Mouse (Mus musculus): Measurements from ENCODE around the gene Prkn. TPM values are rescaled to one million over a fixed set of nuclear protein-coding genes. Genes with fewer than 3 reads are reported as not detected.

Prkn gene
- polyA plus RNA-seq, 1 experiment = not detected

DNA sequence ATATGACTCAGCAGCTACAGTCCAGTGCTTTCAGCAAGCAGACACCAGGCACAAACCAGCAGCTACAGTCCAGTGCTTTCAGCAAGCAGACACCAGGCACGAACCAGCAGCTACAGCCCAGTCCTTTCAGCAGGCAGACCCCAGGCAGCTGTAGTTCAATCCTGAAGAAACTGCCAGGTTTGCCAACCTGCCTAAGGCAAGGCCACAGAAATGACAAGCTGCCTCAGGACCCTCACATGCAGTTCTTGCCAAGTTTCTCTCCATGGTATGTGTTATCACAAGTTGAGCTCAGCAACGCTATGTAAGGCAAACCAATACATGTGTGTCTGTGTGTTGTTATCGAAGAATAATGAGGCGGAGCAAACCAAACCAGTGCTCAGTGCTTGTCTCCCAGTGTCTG is 1091.5 kb downstream of the Prkn start:
- TF ChIP-seq FOSL1 (IDR thresholded peaks at IDR 0.05; ENCODE audit: insufficient read depth, low read length, poor library complexity, severe bottlenecking) (no peak), CTCF (IDR thresholded peaks at IDR 0.05; ENCODE audit: control insufficient read depth, insufficient read depth, insufficient read length) (no peak), MAX (IDR thresholded peaks at IDR 0.05) (no peak), MYOG (IDR thresholded peaks at IDR 0.05; ENCODE audit: control insufficient read depth, extremely low read depth, insufficient read length) (no peak), USF1 (IDR thresholded peaks at IDR 0.05; ENCODE audit: low read depth) (no peak), CEBPB (IDR thresholded peaks at IDR 0.05; ENCODE audit: low read depth) (no peak), MYOD1 (IDR thresholded peaks at IDR 0.05; ENCODE audit: control insufficient read depth, insufficient read length, low read depth) (no peak)
- Histone ChIP-seq H3K79me2 (ENCODE audit: control insufficient read depth, insufficient read depth) (no peaks in the 10 kb centered on the region), H3K79me3 (ENCODE audit: low read depth) (no peaks in the 10 kb centered on the region), H3K36me3 (ENCODE audit: control insufficient read depth, insufficient read depth) (no peaks in the 10 kb centered on the region), H3K27me3 (ENCODE audit: control insufficient read depth, insufficient read depth, insufficient read length) (no peaks in the 10 kb centered on the region), H3ac (ENCODE audit: control insufficient read depth, insufficient read length, low read depth) (no peak overlapping the region), H3K4me3 (ENCODE audit: insufficient read depth, poor library complexity, severe bottlenecking) (no peak overlapping the region)

DNA sequence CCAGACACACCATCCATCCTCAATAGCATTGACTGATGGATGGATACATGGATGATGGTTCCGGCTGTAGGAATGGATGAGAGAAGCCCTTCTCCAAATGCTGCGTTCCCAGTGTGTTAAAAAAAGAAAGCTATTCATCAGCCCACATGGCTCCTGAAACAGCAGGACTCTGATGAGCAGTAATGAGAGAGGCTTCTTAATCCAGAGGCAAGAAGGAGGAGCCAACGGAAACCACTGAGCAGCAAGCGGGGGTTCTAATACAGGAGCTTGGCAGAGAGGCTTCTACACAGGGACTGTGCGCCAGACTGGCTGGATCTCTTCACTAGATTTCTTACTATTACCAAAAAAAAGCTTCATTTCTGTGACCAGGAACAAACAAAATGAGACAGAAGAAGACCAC is 1093.6 kb downstream of the Prkn start:
- H3K4me3 ChIP-seq (ENCODE audit: insufficient read depth, poor library complexity, severe bottlenecking) = no peak overlapping the region
- no peak for TF ChIP-seq CEBPB (IDR thresholded peaks at IDR 0.05; ENCODE audit: low read depth)
- no peak for TF ChIP-seq MAX (IDR thresholded peaks at IDR 0.05)
- TF ChIP-seq MYOD1 (IDR thresholded peaks at IDR 0.05; ENCODE audit: control insufficient read depth, insufficient read length, low read depth) = no peak
- no peak for TF ChIP-seq USF1 (IDR thresholded peaks at IDR 0.05; ENCODE audit: low read depth)
- no peak for TF ChIP-seq CTCF (IDR thresholded peaks at IDR 0.05; ENCODE audit: control insufficient read depth, insufficient read depth, insufficient read length)
- no peak for TF ChIP-seq MYOG (IDR thresholded peaks at IDR 0.05; ENCODE audit: control insufficient read depth, extremely low read depth, insufficient read length)
- no peak for TF ChIP-seq FOSL1 (IDR thresholded peaks at IDR 0.05; ENCODE audit: insufficient read depth, low read length, poor library complexity, severe bottlenecking)
- H3K36me3 ChIP-seq (ENCODE audit: control insufficient read depth, insufficient read depth) = no peaks in the 10 kb centered on the region
- no peaks in the 10 kb centered on the region for H3K79me3 ChIP-seq (ENCODE audit: low read depth)
- no peaks in the 10 kb centered on the region for H3K27me3 ChIP-seq (ENCODE audit: control insufficient read depth, insufficient read depth, insufficient read length)
- H3K79me2 ChIP-seq (ENCODE audit: control insufficient read depth, insufficient read depth) = no peaks in the 10 kb centered on the region
- no peak overlapping the region for H3ac ChIP-seq (ENCODE audit: control insufficient read depth, insufficient read length, low read depth)

DNA sequence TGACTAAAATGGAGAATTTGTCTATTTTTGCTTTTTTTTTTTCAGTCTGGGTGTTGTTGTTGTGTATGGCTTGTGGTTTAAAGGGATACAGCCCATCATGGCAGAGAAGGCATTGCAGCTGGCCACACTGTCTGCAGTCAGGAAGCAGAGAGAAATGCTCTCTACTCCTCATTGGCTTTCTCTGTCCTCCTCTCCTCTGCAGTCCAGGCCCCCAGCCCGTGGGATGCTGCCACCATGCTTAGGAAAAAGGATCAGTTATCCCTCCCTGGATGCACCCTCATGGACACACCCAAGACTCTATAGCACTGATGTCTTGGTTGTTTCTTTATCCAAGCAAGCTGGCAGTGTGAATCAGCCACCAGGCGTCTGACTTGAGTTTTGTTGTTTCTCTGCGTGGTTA is 1107.3 kb downstream of the Prkn start:
- Histone ChIP-seq H3K27me3 (ENCODE audit: control insufficient read depth, insufficient read depth, insufficient read length) (no peaks in the 10 kb centered on the region), H3K79me2 (ENCODE audit: control insufficient read depth, insufficient read depth) (no peaks in the 10 kb centered on the region), H3K36me3 (ENCODE audit: control insufficient read depth, insufficient read depth) (no peaks in the 10 kb centered on the region), H3K4me3 (ENCODE audit: insufficient read depth, poor library complexity, severe bottlenecking) (no peak overlapping the region), H3K79me3 (ENCODE audit: low read depth) (no peaks in the 10 kb centered on the region), H3ac (ENCODE audit: control insufficient read depth, insufficient read length, low read depth) (no peak overlapping the region)
- TF ChIP-seq CTCF (IDR thresholded peaks at IDR 0.05; ENCODE audit: control insufficient read depth, insufficient read depth, insufficient read length) (no peak), MAX (IDR thresholded peaks at IDR 0.05) (no peak), MYOD1 (IDR thresholded peaks at IDR 0.05; ENCODE audit: control insufficient read depth, insufficient read length, low read depth) (no peak), MYOG (IDR thresholded peaks at IDR 0.05; ENCODE audit: control insufficient read depth, extremely low read depth, insufficient read length) (no peak), CEBPB (IDR thresholded peaks at IDR 0.05; ENCODE audit: low read depth) (no peak), FOSL1 (IDR thresholded peaks at IDR 0.05; ENCODE audit: insufficient read depth, low read length, poor library complexity, severe bottlenecking) (no peak), USF1 (IDR thresholded peaks at IDR 0.05; ENCODE audit: low read depth) (no peak)

DNA sequence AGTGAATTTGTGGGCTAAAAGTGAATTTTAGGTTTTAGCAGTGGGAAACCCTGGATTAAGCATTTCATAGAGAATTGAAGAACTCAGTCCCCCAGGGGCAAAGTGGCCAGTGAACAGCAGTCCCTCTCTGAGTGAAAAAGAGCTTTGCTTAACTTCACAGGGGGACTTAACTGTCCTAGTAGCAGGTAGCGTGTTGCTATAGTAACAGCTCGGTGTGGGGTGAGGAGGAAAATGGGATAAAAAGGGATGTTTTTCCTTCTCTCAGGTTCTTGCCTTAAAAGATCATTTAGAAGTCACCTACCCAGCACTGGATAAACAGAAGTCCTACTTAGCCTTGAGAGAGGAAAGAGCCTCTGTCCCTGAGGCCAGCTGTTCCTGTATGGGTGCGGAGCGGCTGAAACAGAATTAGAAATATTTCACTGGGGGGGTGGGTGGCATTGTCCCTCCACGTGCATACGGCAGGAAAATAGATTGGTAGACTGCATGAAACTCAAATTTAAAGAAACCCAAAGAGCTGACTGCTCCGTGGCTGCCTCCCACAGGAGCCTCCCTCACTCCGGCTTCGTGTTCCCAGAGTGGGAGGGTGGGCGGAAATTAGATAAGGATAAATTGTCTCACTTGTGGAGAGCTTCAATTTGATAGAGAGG is 1109.5 kb downstream of the Prkn start:
- Histone ChIP-seq H3K27me3 (ENCODE audit: control insufficient read depth, insufficient read depth, insufficient read length) (no peaks in the 10 kb centered on the region), H3K36me3 (ENCODE audit: control insufficient read depth, insufficient read depth) (no peaks in the 10 kb centered on the region), H3ac (ENCODE audit: control insufficient read depth, insufficient read length, low read depth) (no peak overlapping the region), H3K79me3 (ENCODE audit: low read depth) (no peaks in the 10 kb centered on the region), H3K4me3 (ENCODE audit: insufficient read depth, poor library complexity, severe bottlenecking) (no peak overlapping the region), H3K79me2 (ENCODE audit: control insufficient read depth, insufficient read depth) (no peaks in the 10 kb centered on the region)
- TF ChIP-seq FOSL1 (IDR thresholded peaks at IDR 0.05; ENCODE audit: insufficient read depth, low read length, poor library complexity, severe bottlenecking) (no peak), MYOG (IDR thresholded peaks at IDR 0.05; ENCODE audit: control insufficient read depth, extremely low read depth, insufficient read length) (no peak), USF1 (IDR thresholded peaks at IDR 0.05; ENCODE audit: low read depth) (no peak), CEBPB (IDR thresholded peaks at IDR 0.05; ENCODE audit: low read depth) (no peak), CTCF (IDR thresholded peaks at IDR 0.05; ENCODE audit: control insufficient read depth, insufficient read depth, insufficient read length) (no peak), MYOD1 (IDR thresholded peaks at IDR 0.05; ENCODE audit: control insufficient read depth, insufficient read length, low read depth) (no peak), MAX (IDR thresholded peaks at IDR 0.05) (no peak)

DNA sequence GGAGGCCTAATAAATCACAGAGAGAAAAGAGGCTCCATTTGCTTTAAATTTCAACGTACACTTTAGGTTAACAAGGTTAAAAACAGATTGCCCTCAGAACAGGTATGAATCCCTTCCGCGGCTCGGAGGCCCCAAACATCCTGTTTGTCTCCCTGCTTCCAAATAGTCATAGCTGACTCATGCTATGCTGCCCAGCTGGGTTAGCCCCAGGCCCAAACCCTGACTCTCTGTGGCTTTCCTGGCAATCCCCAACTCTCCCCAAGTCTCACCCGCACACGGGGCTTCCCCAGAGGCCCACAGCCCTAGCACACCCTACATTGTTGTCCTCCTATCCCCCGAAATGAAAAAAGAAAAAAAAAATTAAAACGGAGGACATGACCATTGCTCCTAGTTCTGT is 1110.0 kb downstream of the Prkn start:
- Histone ChIP-seq H3ac (ENCODE audit: control insufficient read depth, insufficient read length, low read depth) (no peak overlapping the region), H3K4me3 (ENCODE audit: insufficient read depth, poor library complexity, severe bottlenecking) (no peak overlapping the region), H3K27me3 (ENCODE audit: control insufficient read depth, insufficient read depth, insufficient read length) (no peaks in the 10 kb centered on the region), H3K79me3 (ENCODE audit: low read depth) (no peaks in the 10 kb centered on the region), H3K36me3 (ENCODE audit: control insufficient read depth, insufficient read depth) (no peaks in the 10 kb centered on the region), H3K79me2 (ENCODE audit: control insufficient read depth, insufficient read depth) (no peaks in the 10 kb centered on the region)
- TF ChIP-seq MYOG (IDR thresholded peaks at IDR 0.05; ENCODE audit: control insufficient read depth, extremely low read depth, insufficient read length) (no peak), MAX (IDR thresholded peaks at IDR 0.05) (no peak), FOSL1 (IDR thresholded peaks at IDR 0.05; ENCODE audit: insufficient read depth, low read length, poor library complexity, severe bottlenecking) (no peak), MYOD1 (IDR thresholded peaks at IDR 0.05; ENCODE audit: control insufficient read depth, insufficient read length, low read depth) (no peak), USF1 (IDR thresholded peaks at IDR 0.05; ENCODE audit: low read depth) (no peak), CTCF (IDR thresholded peaks at IDR 0.05; ENCODE audit: control insufficient read depth, insufficient read depth, insufficient read length) (no peak), CEBPB (IDR thresholded peaks at IDR 0.05; ENCODE audit: low read depth) (no peak)
